Mouse (Mus musculus) spleen, adult 2 months (tissue): Measurements from ENCODE around the gene Ces2f. TPM values are rescaled to one million over a fixed set of nuclear protein-coding genes. Genes with fewer than 3 reads are reported as not detected.

Experiments
- DNase-seq, 2 experiments: peaks; one replicate each; pipeline versions ENCODE4 v3.0.0 to v3.0.0-alpha.2; 2012 to 2021; ENCODE audit warnings: low spot score in 2 of 2, low read depth in 1 of 2
- H3K27ac ChIP-seq: fragments of 200-500 bp; 2 replicates; pipeline ENCODE4 v1.5.1; 2012; ENCODE audit warnings: low read length, inconsistent platforms; ENCODE audit not compliant: insufficient read depth
- H3K27me3 ChIP-seq: fragments of 200-500 bp; 2 replicates; pipeline ENCODE4 v1.6.1; 2012; ENCODE audit warnings: mild to moderate bottlenecking, moderate library complexity, low read length, inconsistent platforms; ENCODE audit not compliant: control insufficient read depth, insufficient read depth
- H3K36me3 ChIP-seq: fragments of 200-500 bp; 2 replicates; pipeline ENCODE4 v1.6.1; 2012; ENCODE audit warnings: mild to moderate bottlenecking, low read length, inconsistent platforms; ENCODE audit not compliant: control insufficient read depth, insufficient read depth
- H3K4me1 ChIP-seq: fragments of 200-500 bp; 2 replicates; pipeline ENCODE4 v1.6.1; 2011; ENCODE audit warnings: inconsistent platforms; ENCODE audit not compliant: control insufficient read depth, insufficient read depth, insufficient read length
- H3K4me3 ChIP-seq: fragments of 200-500 bp; 2 replicates; pipeline ENCODE4 v1.5.1; 2011; ENCODE audit warnings: mild to moderate bottlenecking, inconsistent platforms; ENCODE audit not compliant: insufficient read depth, insufficient read length; ENCODE audit errors: extremely low read depth
- CTCF ChIP-seq: fragments of 200-500 bp; IDR thresholded peaks from 2 replicates; pipeline ENCODE4 v1.5.1; 2011; ENCODE audit warnings: mild to moderate bottlenecking, inconsistent platforms; ENCODE audit not compliant: insufficient read depth, insufficient read length, insufficient replicate concordance; ENCODE audit errors: extremely low read depth
- POLR2A ChIP-seq: fragments of 200-500 bp; IDR thresholded peaks from 2 replicates; pipeline ENCODE4 v1.6.1; 2011; ENCODE audit warnings: low read depth, low read length, inconsistent platforms
- WGBS: fragments of 180-500 bp; shearing (Covaris S2); methylation state at CpG from one replicate; pipeline ENCODE4 v1.1.7; 2018; 5-methylcytosine and 5-hydroxymethylcytosine counted together
- polyA plus RNA-seq: library from polyadenylated mRNA; depleted of rRNA; stranded (reverse); fragments of >200 nt; gene quantifications from 2 replicates; pipeline ENCODE4 v1.2.3, GENCODE M21; 2012

The Ces2f gene
- polyA plus RNA-seq, 1 experiment: not detected

- Histone ChIP-seq H3K27me3 (no peaks in the 10 kb centered on the region), H3K4me3 (no peak overlapping the region), H3K36me3 (no peaks in the 10 kb centered on the region), H3K4me1 (no peaks in the 10 kb centered on the region), H3K27ac (no peak overlapping the region)
- TF ChIP-seq POLR2A: no peak
- no peak for TF ChIP-seq CTCF
- DNase-seq: no peak
- WGBS: 81% methylated on average over 2 of the region's 2 CpGs
Measured at GRCm38 (mm10) chr8:104944665-104945064, 2.5 kb upstream of the Ces2f start.

GRCm38 (mm10) chr8:104949031-104949430, 1.9 kb downstream of the Ces2f start:
- no peaks in the 10 kb centered on the region for H3K4me1 ChIP-seq
- no peaks in the 10 kb centered on the region for H3K27me3 ChIP-seq
- no peaks in the 10 kb centered on the region for H3K36me3 ChIP-seq
- no peak overlapping the region for H3K4me3 ChIP-seq
- TF ChIP-seq POLR2A (no peak), CTCF (no peak)
- DNase-seq: no peak
- no peak overlapping the region for H3K27ac ChIP-seq
- 76% methylated on average over 5 of the region's 5 CpGs for WGBS

GRCm38 (mm10) chr8:104961537-104961961, 14.4 kb downstream of the Ces2f start, which contains the start of gene Ces2g:
TSS of gene Ces2g (plus strand) at chr8:104961718.
- WGBS: 37% methylated on average over 5 of the region's 5 CpGs
- TF ChIP-seq CTCF (no peak), POLR2A (no peak)
- DNase-seq: no peak
- no peak within 1 kb of the TSS for H3K4me3 ChIP-seq
- H3K4me1 ChIP-seq: no peaks in the 10 kb centered on the region
- H3K36me3 ChIP-seq: no peaks in the 10 kb centered on the region
- peak within 1 kb of the TSS; percentile 42; the same call in 1 of the 2 replicates for H3K27ac ChIP-seq
- no peaks in the 10 kb centered on the region; the same call in 1 of the 2 replicates for H3K27me3 ChIP-seq

- Histone ChIP-seq H3K27ac (no peak overlapping the region), H3K27me3 (no peaks in the 10 kb centered on the region; the same call in 1 of the 2 replicates), H3K4me3 (no peak overlapping the region; the same call in 1 of the 2 replicates), H3K4me1 (no peaks in the 10 kb centered on the region), H3K36me3 (no peaks in the 10 kb centered on the region)
- no peak for DNase-seq
- TF ChIP-seq POLR2A (no peak), CTCF (no peak)
- 64% methylated on average over 8 of the region's 8 CpGs for WGBS
Measured at GRCm38 (mm10) chr8:104962229-104962901, 15.2 kb downstream of the Ces2f start.

GRCm38 (mm10) chr8:104963375-104963894, 16.3 kb downstream of the Ces2f start:
- Histone ChIP-seq H3K4me3 (peak overlapping the region; percentile 8; the same call in 1 of the 2 replicates), H3K36me3 (no peaks in the 10 kb centered on the region), H3K27me3 (no peaks in the 10 kb centered on the region; the same call in 1 of the 2 replicates), H3K4me1 (no peaks in the 10 kb centered on the region), H3K27ac (no peak overlapping the region)
- 85% methylated on average over 4 of the region's 4 CpGs for WGBS
- DNase-seq: no peak
- TF ChIP-seq CTCF (no peak), POLR2A (no peak)

- Histone ChIP-seq H3K4me1 (no peaks in the 10 kb centered on the region), H3K36me3 (no peaks in the 10 kb centered on the region), H3K4me3 (no peak overlapping the region), H3K27me3 (no peaks in the 10 kb centered on the region), H3K27ac (no peak overlapping the region)
- no peak for DNase-seq
- WGBS: 96% methylated on average over 5 of the region's 5 CpGs
- no peak for TF ChIP-seq POLR2A
- no peak for TF ChIP-seq CTCF
Measured at GRCm38 (mm10) chr8:104984126-104984525, 37.0 kb downstream of the Ces2f start.

GRCm38 (mm10) chr8:104984942-104985341, 37.8 kb downstream of the Ces2f start:
- Histone ChIP-seq H3K4me1 (no peaks in the 10 kb centered on the region), H3K4me3 (no peak overlapping the region), H3K27me3 (no peaks in the 10 kb centered on the region), H3K36me3 (no peaks in the 10 kb centered on the region), H3K27ac (no peak overlapping the region)
- WGBS: 90% methylated on average over 2 of the region's 2 CpGs
- DNase-seq: no peak
- TF ChIP-seq CTCF: no peak
- TF ChIP-seq POLR2A: no peak
